Mouse (Mus musculus): ENCODE measurements around the gene Sec24d.

The Sec24d gene

GRCm38 (mm10) chr3:123291670-123292069, 24.4 kb downstream of the Sec24d start:
- in situ Hi-C loops (cut with MboI, MseI): no loop called here

- in situ Hi-C loops (cut with MboI, MseI): no loop called here
These were observed 29.4 kb downstream of the Sec24d start for GRCm38 (mm10) chr3:123296654-123297053.

- in situ Hi-C loops (cut with MboI, MseI): no loop called here
These were observed 31.0 kb downstream of the Sec24d start for GRCm38 (mm10) chr3:123298283-123298682.

GRCm38 (mm10) chr3:123301521-123301920, 34.3 kb downstream of the Sec24d start:
- in situ Hi-C loops (cut with MboI, MseI): loop anchor here in 1 of 2 experiments (5.0 kb wide), 1 partner anchor 51 kb away; no protein-coding TSS in a partner anchor

- in situ Hi-C loops (cut with MboI, MseI): no loop called here
These were observed 38.4 kb downstream of the Sec24d start for GRCm38 (mm10) chr3:123305611-123306010.

GRCm38 (mm10) chr3:123307446-123307845, 40.2 kb downstream of the Sec24d start:
- in situ Hi-C loops (cut with MboI, MseI): no loop called here

- in situ Hi-C loops (cut with MboI, MseI): no loop called here
These were observed 41.9 kb downstream of the Sec24d start for GRCm38 (mm10) chr3:123309141-123309540.

GRCm38 (mm10) chr3:123312477-123313062, 45.3 kb downstream of the Sec24d start:
- in situ Hi-C loops (cut with MboI, MseI): no loop called here

GRCm38 (mm10) chr3:123313477-123313876, 46.2 kb downstream of the Sec24d start:
- in situ Hi-C loops (cut with MboI, MseI): no loop called here

- in situ Hi-C loops (cut with MboI, MseI): no loop called here
These were observed 46.8 kb downstream of the Sec24d start for GRCm38 (mm10) chr3:123313920-123314614.

- in situ Hi-C loops (cut with MboI, MseI): loop anchor here in 1 of 2 experiments (5.0 kb wide), 2 partner anchors 89 to 154 kb away; no protein-coding TSS in a partner anchor
These were observed 48.8 kb downstream of the Sec24d start for GRCm38 (mm10) chr3:123316066-123316465.

GRCm38 (mm10) chr3:123317081-123317480, 49.8 kb downstream of the Sec24d start:
- in situ Hi-C loops (cut with MboI, MseI): loop anchor here in 1 of 2 experiments (5.0 kb wide), 2 partner anchors 90 to 155 kb away; no protein-coding TSS in a partner anchor

- in situ Hi-C loops (cut with MboI, MseI): loop anchor here in 1 of 2 experiments (5.0 kb wide), 2 partner anchors 83 to 158 kb away; partner anchors contain the start of gene Synpo2
These were observed 53.1 kb downstream of the Sec24d start for GRCm38 (mm10) chr3:123320341-123320740.

GRCm38 (mm10) chr3:123321612-123322011, 54.4 kb downstream of the Sec24d start:
- in situ Hi-C loops (cut with MboI, MseI): loop anchor here in 1 of 2 experiments (5.0 kb wide), 2 partner anchors 84 to 159 kb away; partner anchors contain the start of gene Synpo2

GRCm38 (mm10) chr3:123322147-123322546, 54.9 kb downstream of the Sec24d start:
- in situ Hi-C loops (cut with MboI, MseI): loop anchor here in 1 of 2 experiments (5.0 kb wide), 2 partner anchors 85 to 160 kb away; partner anchors contain the start of gene Synpo2

- in situ Hi-C loops (cut with MboI, MseI): loop anchor here in 1 of 2 experiments (5.0 kb wide), 2 partner anchors 87 to 162 kb away; partner anchors contain the start of gene Synpo2
These were observed 57.1 kb downstream of the Sec24d start for GRCm38 (mm10) chr3:123324326-123324725.

- in situ Hi-C loops (cut with MboI, MseI): no loop called here
These were observed 62.0 kb downstream of the Sec24d start for GRCm38 (mm10) chr3:123329251-123329650.

GRCm38 (mm10) chr3:123330221-123330620, 63.0 kb downstream of the Sec24d start:
- in situ Hi-C loops (cut with MboI, MseI): no loop called here

GRCm38 (mm10) chr3:123332330-123333054, 65.2 kb downstream of the Sec24d start:
- in situ Hi-C loops (cut with MboI, MseI): no loop called here

GRCm38 (mm10) chr3:123333055-123333424, 65.8 kb downstream of the Sec24d start:
- in situ Hi-C loops (cut with MboI, MseI): no loop called here

- in situ Hi-C loops (cut with MboI, MseI): no loop called here
These were observed 67.7 kb downstream of the Sec24d start for GRCm38 (mm10) chr3:123334947-123335346.

GRCm38 (mm10) chr3:123335480-123335879, 68.2 kb downstream of the Sec24d start:
- in situ Hi-C loops (cut with MboI, MseI): no loop called here
